Mouse (Mus musculus) CD8-positive naive resting alpha-beta T cell, adult 2 months (primary cell): ENCODE measurements around the gene Vmn1r139.
"Not testable (repeated sequence)": the region's sequence is repeated elsewhere in the genome, so short reads cannot be mapped to it uniquely, and the experiment has no call there.

Source experiments
- DNase-seq, 2 experiments: peaks; one replicate each; pipeline ENCODE4 v3.0.0; 2022; ENCODE audit warnings: low read depth in 2 of 2, low spot score in 2 of 2

Vmn1r139 gene

GRCm38 (mm10) chr7:22068757-22069156 is at the start of gene Vmn1r139:
Gene Vmn1r139, plus strand, starts transcription at chr7:22069057.
- not testable (repeated sequence) for DNase-seq

- not testable (repeated sequence) for DNase-seq
Observed at GRCm38 (mm10) chr7:22028797-22029196, 40.1 kb upstream of the Vmn1r139 start, which contains the start of gene Vmn1r138. Gene Vmn1r138, minus strand, starts transcription at chr7:22028897.

- DNase-seq: not testable (repeated sequence)
Observed at GRCm38 (mm10) chr7:22056205-22056604, 12.7 kb upstream of the Vmn1r139 start, which contains the start of gene Gm6176. Gene Gm6176, minus strand, starts transcription at chr7:22056305.

GRCm38 (mm10) chr7:22118145-22118544 is 49.3 kb downstream of the Vmn1r139 start, which contains the start of gene Gm16451:
Gene Gm16451, minus strand, starts transcription at chr7:22118245.
- DNase-seq: not testable (repeated sequence)

GRCm38 (mm10) chr7:22134641-22135040 is 65.8 kb downstream of the Vmn1r139 start, which contains the start of gene Gm10666:
Gene Gm10666, minus strand, starts transcription at chr7:22134741.
- not testable (repeated sequence) for DNase-seq
